Mouse (Mus musculus) embryonic fibroblast, embryonic 13.5 days (primary cell): ENCODE data around the gene Cd44. TPM values are rescaled to one million over a fixed set of nuclear protein-coding genes. Genes with fewer than 3 reads are reported as not detected.

Source experiments
- H3K27ac ChIP-seq: 2 replicates; pipeline ENCODE4 v1.5.1; 2012; ENCODE audit warnings: low read length, control low read depth, inconsistent platforms; ENCODE audit not compliant: insufficient read depth
- H3K4me1 ChIP-seq: 2 replicates; pipeline ENCODE4 v1.6.1; 2011; ENCODE audit warnings: low read length; ENCODE audit not compliant: control insufficient read depth, insufficient read depth
- H3K4me3 ChIP-seq: 2 replicates; pipeline ENCODE4 v1.5.1; 2011; ENCODE audit warnings: mild to moderate bottlenecking, control low read depth, low read length; ENCODE audit not compliant: insufficient read depth
- CTCF ChIP-seq: IDR thresholded peaks from 2 replicates; pipeline ENCODE4 v1.5.1; 2011; ENCODE audit warnings: mild to moderate bottlenecking, control low read depth, low read length, moderate library complexity, borderline replicate concordance; ENCODE audit not compliant: insufficient read depth
- POLR2A ChIP-seq: IDR thresholded peaks from 2 replicates; pipeline ENCODE4 v1.6.1; 2011; ENCODE audit warnings: low read depth, mild to moderate bottlenecking, control low read depth, low read length, moderate library complexity
- polyA plus RNA-seq: library from polyadenylated mRNA; stranded (reverse); fragments of >200 nt; gene quantifications from 2 replicates; pipeline ENCODE4 v1.2.4, GENCODE M21; 2011; ENCODE audit warnings: low read depth; ENCODE audit not compliant: missing spikeins, insufficient read length

Cd44 gene
- polyA plus RNA-seq, 1 experiment: 255 TPM

GRCm38 (mm10) chr2:102807633-102808032, 93.8 kb downstream of the Cd44 start:
- no peak for TF ChIP-seq POLR2A
- no peak for TF ChIP-seq CTCF
- Histone ChIP-seq H3K4me3 (no peak overlapping the region), H3K27ac (no peak overlapping the region), H3K4me1 (peaks cover under 1% of the 10 kb centered on the region; the same call in 1 of the 2 replicates)

DNA sequence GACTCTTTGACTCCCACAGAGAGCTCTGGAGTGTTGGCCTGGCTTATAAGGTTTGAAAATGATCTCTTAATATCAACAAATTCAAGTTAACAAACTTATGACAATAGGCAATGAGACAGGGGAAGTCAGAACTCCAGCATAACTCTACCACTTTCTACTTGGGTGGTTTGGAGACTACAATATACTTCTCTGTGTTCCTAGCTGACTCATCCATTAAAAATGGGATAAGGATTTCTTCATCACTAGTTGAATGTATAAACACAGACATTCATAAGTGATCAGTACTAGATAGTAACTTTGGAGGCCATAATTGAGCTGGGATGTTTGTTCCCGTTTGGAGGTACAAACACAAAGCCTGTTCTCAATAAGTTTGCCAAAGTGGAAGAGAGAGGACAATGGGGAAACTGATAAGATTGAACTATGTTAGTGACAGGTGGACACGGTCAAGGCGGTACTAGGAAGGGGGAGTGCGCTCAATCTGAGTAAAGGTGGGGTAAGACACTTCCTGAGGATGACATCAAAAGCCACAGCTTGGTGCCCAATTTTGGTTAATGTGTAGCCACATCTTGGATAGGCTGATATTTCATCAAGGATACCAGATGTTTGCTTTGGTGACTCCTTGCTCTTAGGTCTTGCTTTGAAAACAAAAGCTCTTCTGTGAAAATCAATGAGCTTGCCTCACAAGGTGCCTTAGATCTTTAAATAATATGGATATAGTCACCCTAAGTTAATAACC, 95.5 kb downstream of the Cd44 start:
- Histone ChIP-seq H3K4me3 (no peak overlapping the region), H3K4me1 (no peaks in the 10 kb centered on the region), H3K27ac (no peak overlapping the region)
- TF ChIP-seq POLR2A: no peak
- TF ChIP-seq CTCF: no peak

GRCm38 (mm10) chr2:102805283-102805682, 96.2 kb downstream of the Cd44 start:
- no peaks in the 10 kb centered on the region for H3K4me1 ChIP-seq
- H3K27ac ChIP-seq: no peak overlapping the region
- TF ChIP-seq CTCF (no peak), POLR2A (no peak)
- no peak overlapping the region for H3K4me3 ChIP-seq

- Histone ChIP-seq H3K4me3 (no peak overlapping the region), H3K4me1 (no peaks in the 10 kb centered on the region), H3K27ac (no peak overlapping the region)
- TF ChIP-seq CTCF (no peak), POLR2A (no peak)
Observed at GRCm38 (mm10) chr2:102804109-102804508, 97.4 kb downstream of the Cd44 start.

DNA sequence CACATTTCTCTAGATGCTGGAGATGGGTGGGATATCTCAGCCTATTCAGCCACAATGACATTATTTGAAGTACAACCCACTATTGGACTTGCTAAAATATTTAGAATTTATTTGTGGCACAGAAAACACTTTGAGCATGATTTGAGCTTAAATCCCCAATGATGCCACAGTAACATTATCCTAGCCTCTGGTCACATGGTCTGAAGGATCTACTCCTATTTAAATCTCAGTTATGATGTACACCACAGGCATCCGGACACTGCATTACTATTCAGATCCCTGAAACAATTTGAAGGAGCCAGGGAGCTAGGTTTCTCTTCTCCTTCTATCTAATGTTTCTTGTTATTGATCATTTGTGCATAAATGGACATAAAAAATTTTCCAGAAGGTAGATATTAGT, 99.6 kb downstream of the Cd44 start:
- no peak for TF ChIP-seq POLR2A
- TF ChIP-seq CTCF: no peak
- no peak overlapping the region for H3K27ac ChIP-seq
- no peak overlapping the region for H3K4me3 ChIP-seq
- no peaks in the 10 kb centered on the region for H3K4me1 ChIP-seq

GRCm38 (mm10) chr2:102798149-102798548, 103.3 kb downstream of the Cd44 start:
- no peaks in the 10 kb centered on the region for H3K4me1 ChIP-seq
- no peak overlapping the region for H3K4me3 ChIP-seq
- TF ChIP-seq POLR2A (no peak), CTCF (no peak)
- H3K27ac ChIP-seq: no peak overlapping the region

- H3K27ac ChIP-seq: no peak overlapping the region
- TF ChIP-seq POLR2A (no peak), CTCF (no peak)
- no peaks in the 10 kb centered on the region for H3K4me1 ChIP-seq
- H3K4me3 ChIP-seq: no peak overlapping the region
Observed at GRCm38 (mm10) chr2:102795034-102795433, 106.4 kb downstream of the Cd44 start.

- H3K4me1 ChIP-seq: no peaks in the 10 kb centered on the region
- TF ChIP-seq POLR2A (no peak), CTCF (no peak)
- no peak overlapping the region for H3K27ac ChIP-seq
- no peak overlapping the region for H3K4me3 ChIP-seq
Observed at GRCm38 (mm10) chr2:102792804-102793203, 108.7 kb downstream of the Cd44 start.

DNA sequence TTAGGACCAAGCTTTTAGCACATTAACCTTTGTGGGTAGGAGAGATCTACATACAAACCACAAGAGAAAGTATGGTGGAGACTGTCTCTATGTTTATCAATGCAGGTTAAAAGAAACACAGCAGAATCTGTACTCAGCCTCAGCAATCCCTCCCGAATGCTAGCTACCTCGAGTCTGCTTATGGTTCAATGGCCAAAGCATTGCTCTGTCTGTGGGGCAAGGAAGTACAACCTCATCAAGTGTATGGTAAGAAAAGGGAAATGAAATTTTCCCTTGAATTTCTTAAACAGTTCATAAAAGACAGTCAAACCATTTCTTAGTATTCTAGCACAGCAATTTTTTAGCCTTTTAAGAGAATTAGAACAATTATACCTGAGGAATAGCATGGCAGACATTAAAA, 109.8 kb downstream of the Cd44 start:
- TF ChIP-seq POLR2A (no peak), CTCF (no peak)
- Histone ChIP-seq H3K4me1 (no peaks in the 10 kb centered on the region), H3K27ac (no peak overlapping the region), H3K4me3 (no peak overlapping the region)

- H3K4me3 ChIP-seq: no peak overlapping the region
- no peaks in the 10 kb centered on the region for H3K4me1 ChIP-seq
- no peak for TF ChIP-seq CTCF
- TF ChIP-seq POLR2A: no peak
- no peak overlapping the region for H3K27ac ChIP-seq
Observed at GRCm38 (mm10) chr2:102785696-102786095, 115.8 kb downstream of the Cd44 start.
